Mouse (Mus musculus) kidney, adult 18-20 months (tissue): ENCODE data around the gene Epo.
A peak's percentile ranks its signal among the peaks of the same experiment; 100 is the strongest.

Experiments
- DNase-seq: peaks from one replicate; pipeline ENCODE4 v3.0.0; 2021

The Epo gene

DNA sequence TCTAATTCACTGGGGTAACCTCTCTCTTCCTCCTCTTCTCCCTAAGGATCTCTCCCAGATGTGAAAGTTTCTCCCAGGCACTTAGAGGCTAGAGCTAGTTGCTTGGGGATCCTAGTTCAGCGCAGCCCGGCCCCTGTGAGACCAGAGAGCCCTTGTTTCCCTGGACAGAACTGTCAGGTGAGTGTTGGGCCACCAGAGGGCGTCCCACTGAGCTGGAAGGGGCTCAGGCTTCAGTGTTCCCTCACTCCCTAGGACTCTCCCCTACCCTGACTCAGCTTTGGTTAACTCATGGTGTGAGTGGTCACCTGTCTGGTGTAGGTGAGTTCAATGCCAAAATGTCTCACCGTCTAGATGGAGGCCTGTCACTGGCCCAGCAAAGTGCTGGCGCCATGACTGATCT lies 14.6 kb downstream of the Epo start, which contains the start of gene Gigyf1:
Gene Gigyf1, plus strand, starts transcription at position 113 of the 400 bp plus-strand sequence.
- DNase-seq: no peak

GRCm38 (mm10) chr5:137514811-137515210 lies 18.2 kb downstream of the Epo start:
- DNase-seq: no peak

DNA sequence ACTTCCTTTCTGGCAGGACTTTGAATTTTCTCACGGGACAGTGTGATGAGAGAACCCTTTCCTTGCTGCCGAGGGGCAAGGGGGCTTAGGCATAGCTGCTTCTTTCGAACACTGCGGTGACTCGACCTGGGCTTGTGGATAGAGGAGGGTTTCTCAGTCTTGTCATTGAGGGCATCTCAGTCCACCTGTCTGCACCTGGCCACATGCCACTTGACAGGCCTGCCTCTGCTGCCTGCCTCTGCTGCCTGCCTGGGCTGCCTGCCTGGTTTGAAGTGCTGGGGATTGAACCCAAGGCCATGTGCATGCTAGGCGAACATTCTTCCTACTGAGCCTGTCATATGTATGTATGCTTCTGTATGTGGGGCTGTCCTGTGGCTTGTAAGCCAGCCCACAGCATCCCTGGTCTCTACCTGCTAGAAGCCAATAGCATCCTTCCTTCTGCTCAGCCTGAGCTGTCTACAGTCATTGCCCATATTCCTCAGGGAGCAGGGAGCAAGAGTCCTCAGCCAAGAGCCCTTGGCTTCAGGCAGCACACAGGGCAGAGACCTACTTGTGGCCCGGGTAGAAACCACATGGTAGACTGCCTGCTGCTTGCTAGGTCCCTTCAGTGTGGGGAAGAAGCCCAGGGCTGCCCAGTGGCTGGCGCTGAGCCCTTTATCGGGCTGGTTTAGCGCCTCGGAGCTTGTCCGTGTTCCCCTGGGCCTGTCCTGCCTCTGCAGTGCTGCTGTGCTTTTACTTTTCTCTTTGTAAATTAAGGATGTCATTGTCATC lies 18.9 kb downstream of the Epo start:
- no peak for DNase-seq

- no peak for DNase-seq
Measured at GRCm38 (mm10) chr5:137512847-137513794, 19.9 kb downstream of the Epo start.

- no peak for DNase-seq
Measured at GRCm38 (mm10) chr5:137511706-137512105, 21.3 kb downstream of the Epo start.

DNA sequence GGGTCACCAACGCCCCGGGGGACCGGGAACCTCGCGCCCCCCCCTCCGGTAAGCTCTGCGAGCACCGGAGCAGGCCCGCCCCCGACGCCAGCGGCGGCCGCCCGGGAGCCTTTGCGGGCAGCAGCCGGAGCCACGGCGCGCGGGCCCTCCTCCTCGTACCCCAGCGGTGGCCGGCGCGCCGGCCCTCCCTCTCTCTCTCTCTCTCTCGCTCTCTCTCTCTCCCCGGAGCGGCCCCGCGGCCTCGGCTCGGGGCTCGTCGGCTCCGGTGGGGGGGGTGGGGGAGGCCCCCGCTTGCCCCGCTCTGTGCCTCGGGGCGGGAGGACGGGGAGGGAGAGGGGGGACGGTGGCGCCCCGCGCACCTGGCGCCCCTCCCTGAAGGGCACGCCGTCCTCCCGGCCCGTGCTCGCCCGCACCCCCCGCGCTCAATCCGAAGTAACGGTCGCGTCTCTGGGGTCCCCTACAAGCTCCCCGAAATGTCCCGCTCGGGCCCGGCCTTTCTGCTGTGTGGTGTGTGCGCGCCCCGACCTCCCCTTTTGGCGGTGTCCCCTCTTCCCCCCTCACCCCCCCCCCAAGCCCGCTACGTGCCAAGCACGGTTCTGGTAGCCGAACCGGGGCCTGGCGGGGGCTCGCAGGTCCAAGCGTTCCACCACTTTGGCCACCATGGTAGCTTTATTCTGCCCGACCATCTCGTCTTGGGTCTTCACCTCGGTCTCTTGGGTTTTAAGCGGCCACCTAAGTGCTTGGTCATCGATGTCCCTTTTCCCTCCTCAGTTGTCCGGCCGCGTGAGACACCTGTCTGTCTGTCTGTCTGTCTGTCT lies 22.3 kb downstream of the Epo start:
- DNase-seq: no peak

GRCm38 (mm10) chr5:137510014-137510501 lies 23.0 kb downstream of the Epo start:
- peak; percentile 90 for DNase-seq

GRCm38 (mm10) chr5:137504041-137504440 lies 29.0 kb downstream of the Epo start:
- no peak for DNase-seq

- no peak for DNase-seq
Measured at GRCm38 (mm10) chr5:137502667-137503110, 30.4 kb downstream of the Epo start.

DNA sequence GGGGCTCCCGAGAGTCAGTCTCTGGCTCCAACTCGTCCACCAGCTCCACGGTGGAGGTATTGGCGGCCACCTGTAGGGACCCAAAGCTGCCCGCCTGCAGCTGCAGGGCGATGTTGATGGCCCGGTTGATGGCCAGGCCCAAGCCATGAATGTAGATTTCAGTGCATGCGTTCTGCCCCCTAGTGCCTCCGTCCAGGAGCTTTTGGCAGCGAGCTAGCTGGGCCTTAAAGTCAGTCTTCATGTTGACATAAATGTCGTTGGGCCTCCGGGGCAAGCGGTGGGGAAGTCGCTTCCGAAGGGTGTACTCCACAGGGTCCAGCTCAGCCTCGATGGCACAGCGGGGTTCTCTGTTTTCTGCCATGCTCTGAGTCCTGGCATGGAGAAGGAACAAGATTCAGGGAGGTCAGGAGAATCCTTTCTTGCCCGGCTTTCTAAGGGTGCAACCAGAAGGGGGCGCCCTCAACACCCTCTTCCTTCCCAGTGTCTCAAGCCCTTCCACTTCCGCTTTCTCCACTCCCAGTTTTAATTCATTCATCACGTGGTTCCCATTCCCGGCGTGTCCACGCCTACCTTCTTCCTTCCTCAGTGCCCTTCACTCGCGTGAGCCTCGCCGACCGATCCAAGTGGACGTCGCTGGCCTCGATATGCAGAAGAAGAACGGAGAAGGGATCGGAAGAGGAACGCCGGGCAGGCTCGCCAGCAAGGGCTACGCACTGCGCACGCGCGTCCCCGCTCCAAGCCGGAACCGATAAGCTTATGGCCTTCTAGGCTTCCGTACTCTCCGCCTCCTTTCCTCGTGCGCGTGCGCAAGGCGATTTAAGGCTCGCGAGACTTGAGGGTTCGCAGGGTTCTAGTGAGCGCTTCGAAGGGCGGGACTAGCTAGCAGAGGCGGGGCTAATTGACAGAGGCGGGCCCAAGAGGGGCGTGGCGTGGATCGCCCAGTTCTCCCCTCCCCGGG lies 31.1 kb downstream of the Epo start, which contains the start of gene Pop7:
Gene Pop7, minus strand, starts transcription at position 810 of the 958 bp plus-strand sequence.
- DNase-seq: peak; percentile 100

DNA sequence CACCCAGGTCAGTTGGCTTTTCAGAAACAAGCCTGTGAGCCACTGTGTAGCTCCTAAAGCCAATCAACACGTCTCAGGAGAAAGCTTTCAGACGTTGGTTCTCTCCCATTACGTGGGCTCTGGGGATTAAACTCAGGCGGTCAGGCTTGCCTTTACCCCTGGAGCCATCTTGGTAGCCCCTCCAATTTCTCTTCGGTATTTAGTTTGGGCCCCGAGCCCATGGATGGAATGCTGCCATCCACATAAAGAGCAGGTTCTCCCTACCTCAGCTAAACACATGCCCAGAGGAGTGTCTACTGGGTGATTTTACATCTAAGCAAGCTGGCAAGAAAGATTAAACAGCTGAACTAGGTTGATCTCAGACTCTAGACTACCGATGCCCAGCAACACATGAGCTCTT lies 32.9 kb downstream of the Epo start:
- no peak for DNase-seq

DNA sequence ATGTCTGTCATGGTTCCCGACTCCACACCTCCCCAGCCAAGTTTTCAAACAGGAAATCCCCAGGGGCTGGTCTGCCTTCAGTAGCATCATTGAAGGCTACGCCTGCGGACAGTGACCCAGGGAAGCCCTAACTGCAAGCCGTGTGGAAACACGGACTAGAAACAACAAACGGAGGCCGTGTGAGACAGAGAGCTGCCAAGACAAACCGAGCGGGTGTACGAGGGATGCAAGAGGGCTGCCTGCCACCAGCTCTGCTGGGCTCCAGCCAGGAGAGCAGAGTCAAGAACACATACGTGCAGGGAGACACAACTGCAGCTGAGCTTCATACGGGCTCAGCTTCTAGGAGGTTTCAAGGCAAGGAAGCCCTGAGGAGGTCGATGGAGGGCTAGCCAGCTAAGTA lies 39.2 kb downstream of the Epo start:
- DNase-seq: no peak

DNA sequence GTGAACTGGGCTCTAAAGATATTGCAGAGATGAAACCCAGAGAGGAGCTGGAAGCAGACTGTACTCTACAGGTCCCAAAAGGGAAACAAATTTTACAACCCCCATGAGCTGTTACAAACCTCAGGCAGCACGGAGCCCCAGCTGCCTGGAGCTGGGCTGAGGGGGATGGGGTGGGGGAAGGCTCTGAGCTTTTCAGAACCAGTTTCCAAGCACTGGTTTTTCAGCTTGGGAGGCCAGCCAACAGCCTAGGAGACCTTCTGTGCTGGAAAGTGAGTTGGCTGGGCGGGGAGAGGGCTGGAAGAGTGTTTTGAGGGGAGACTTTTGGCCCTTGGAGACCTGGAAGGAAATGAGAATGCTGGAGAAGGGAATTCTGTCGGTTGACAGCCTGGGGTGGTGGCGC lies 41.5 kb downstream of the Epo start:
- no peak for DNase-seq

DNA sequence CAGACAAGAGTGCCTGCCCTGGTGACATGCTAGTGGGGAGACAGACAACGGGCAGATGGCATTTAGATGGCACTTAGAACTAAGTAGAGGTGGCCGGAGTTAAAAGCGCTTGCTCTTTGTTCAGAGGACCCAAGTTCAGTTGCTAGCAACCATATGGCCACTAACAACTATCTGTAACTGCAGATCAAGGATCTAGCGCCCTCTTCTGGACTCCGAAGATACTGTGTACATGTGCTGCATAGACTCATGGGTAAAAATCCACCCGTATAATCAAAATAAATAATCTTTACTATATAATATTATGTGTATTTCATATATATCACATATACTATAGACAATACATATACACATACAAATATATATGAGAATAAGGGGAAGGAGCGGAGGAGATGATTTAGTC lies 45.4 kb downstream of the Epo start:
- DNase-seq: no peak

- no peak for DNase-seq
Measured at GRCm38 (mm10) chr5:137485851-137486155, 47.2 kb downstream of the Epo start.

DNA sequence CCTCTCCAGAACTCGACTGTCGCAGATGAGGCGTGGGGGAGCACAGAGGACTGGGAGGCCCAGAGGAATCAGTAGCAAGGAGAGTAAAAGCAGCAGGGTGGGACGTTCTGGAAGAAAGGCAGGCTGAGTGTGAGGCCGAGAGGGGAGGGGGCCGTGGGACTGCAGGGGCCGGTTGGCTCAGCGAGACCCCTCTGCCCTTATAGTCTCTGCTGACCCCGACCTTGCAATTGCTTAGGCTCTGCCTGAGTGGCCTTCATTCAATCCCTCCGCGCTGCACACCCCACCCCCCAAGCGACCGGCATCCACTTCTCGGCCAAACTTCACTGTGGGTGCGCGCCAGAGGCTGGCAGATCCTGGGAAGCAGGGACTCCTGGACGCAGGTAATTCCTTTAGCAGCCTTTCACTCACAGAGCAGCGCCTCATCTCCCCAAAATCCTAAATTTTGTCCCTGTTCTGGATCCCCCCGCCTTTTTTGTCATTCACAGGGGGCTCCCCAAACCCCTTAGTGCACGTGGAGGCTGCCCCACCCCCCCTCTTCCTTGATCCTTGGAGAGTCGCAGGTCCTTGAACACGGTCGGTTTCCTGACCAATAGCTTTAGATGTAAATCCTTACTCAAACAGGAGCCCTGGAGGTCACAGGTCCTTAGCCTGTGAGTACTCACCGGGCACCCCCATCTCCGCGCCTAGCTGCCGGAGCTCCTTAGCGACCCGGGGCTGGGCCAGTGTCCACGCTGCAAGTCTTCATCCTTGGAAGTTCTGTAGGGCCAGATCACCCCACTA lies 47.8 kb downstream of the Epo start:
- no peak for DNase-seq

DNA sequence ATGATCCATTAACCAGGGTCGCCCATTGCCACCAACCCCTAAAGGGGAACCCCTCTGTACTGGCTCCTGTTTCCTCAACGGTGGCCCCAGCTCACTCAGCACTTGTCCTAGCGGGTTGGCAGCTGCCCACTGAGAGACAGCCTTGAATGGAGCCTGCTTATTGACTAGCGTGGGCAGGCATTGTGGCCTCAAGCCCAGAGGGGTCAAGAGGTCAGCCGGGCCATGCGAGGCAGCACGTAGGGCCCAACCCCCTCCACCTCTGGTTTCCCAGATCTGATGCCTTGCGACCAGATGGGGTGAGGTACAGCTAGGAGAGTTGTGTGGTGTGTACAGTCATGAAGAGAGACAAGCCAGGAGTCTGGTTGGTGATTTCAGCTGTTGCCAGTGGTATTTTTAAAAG lies 51.1 kb downstream of the Epo start:
- no peak for DNase-seq

- peak; percentile 88 for DNase-seq
Measured at GRCm38 (mm10) chr5:137481138-137481537, 51.9 kb downstream of the Epo start.

DNA sequence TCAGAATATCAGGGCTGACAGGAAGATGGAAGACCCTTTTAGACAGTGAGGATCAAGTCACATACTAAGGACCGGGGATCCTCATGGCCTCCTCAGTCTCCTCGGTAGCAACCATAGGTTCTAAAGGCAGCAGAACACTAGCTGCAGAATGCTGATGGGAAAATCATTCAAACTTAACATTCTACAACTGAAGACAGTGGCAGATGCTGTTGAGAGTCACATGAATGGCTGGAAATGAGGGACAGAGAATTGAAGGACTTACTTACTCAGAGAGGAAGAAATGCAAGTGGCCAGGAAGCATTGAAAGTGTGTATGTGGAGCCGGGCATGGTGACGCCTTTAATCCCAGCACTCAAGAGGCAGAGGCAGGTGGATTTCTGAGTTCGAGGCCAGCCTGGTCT lies 56.1 kb downstream of the Epo start, which contains the start of gene Zan:
Gene Zan, minus strand, starts transcription at position 101 of the 400 bp plus-strand sequence.
- DNase-seq: no peak

DNA sequence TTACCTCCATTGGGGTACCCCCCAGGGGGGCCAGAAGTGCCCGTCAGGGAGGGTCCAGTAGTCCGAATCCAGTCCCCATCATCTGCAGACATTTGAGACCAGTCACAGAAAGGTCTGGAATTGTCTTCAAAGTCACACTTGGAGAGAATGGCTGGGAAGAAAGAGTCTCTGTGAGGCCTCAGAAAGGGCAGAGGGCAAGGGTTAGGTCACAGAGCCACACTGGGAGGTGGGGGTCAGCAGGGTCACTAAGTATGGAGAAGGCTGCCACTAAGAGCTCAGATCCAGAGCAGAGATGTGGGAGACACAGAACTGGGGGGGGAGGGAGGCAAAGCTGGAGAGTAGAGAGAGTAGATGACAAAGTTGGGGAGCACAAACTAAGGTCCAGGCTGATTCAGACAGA lies 58.7 kb downstream of the Epo start:
- no peak for DNase-seq
